Mouse (Mus musculus): ENCODE results near the gene Papss2. TPM values are rescaled to one million over a fixed set of nuclear protein-coding genes. Genes with fewer than 3 reads are reported as not detected.
A peak's percentile ranks its signal among the peaks of the same experiment; 100 is the strongest.

The Papss2 gene
- polyA plus RNA-seq, 2 experiments = 3.1 to 4.3 TPM

GRCm38 (mm10) chr19:32634916-32635315 is 39.3 kb downstream of the Papss2 start:
- TF ChIP-seq EP300 (IDR thresholded peaks at IDR 0.05; ENCODE audit: low read depth) = no peak
- TF ChIP-seq CTCF (IDR thresholded peaks at IDR 0.05; ENCODE audit: low read depth) = no peak
- H3K27ac ChIP-seq = no peak overlapping the region
- H3K9ac ChIP-seq (replicated peaks) = no peak overlapping the region
- H3K4me2 ChIP-seq (ENCODE audit: low read depth) = no peak overlapping the region
- H3K27me3 ChIP-seq (ENCODE audit: control insufficient read depth, insufficient read depth, low read length) = no peaks in the 10 kb centered on the region
- 60% methylated on average over 8 of the region's 8 CpGs for WGBS (ENCODE audit: insufficient replicate concordance)
- no peaks in the 10 kb centered on the region for H3K36me3 ChIP-seq (replicated peaks; ENCODE audit: control insufficient read depth, insufficient read depth, low read depth)
- H3K4me1 ChIP-seq (replicated peaks; ENCODE audit: control insufficient read depth in 2 of 2, insufficient read depth in 2 of 2, low read length in 1 of 2) = peaks cover 6 to 22% of the 10 kb centered on the region in 2 experiments
- no peak for ATAC-seq (ENCODE audit: insufficient read depth)
- H3K9me3 ChIP-seq (ENCODE audit: control insufficient read depth, low read length) = no peaks in the 10 kb centered on the region
- DNase-seq (ENCODE audit: low read depth in 3 of 3, low spot score in 3 of 3) = no peak
- no peak overlapping the region for H3K4me3 ChIP-seq (ENCODE audit: insufficient read depth in 1 of 2, low read depth in 2 of 2, low read length in 2 of 2)

DNA sequence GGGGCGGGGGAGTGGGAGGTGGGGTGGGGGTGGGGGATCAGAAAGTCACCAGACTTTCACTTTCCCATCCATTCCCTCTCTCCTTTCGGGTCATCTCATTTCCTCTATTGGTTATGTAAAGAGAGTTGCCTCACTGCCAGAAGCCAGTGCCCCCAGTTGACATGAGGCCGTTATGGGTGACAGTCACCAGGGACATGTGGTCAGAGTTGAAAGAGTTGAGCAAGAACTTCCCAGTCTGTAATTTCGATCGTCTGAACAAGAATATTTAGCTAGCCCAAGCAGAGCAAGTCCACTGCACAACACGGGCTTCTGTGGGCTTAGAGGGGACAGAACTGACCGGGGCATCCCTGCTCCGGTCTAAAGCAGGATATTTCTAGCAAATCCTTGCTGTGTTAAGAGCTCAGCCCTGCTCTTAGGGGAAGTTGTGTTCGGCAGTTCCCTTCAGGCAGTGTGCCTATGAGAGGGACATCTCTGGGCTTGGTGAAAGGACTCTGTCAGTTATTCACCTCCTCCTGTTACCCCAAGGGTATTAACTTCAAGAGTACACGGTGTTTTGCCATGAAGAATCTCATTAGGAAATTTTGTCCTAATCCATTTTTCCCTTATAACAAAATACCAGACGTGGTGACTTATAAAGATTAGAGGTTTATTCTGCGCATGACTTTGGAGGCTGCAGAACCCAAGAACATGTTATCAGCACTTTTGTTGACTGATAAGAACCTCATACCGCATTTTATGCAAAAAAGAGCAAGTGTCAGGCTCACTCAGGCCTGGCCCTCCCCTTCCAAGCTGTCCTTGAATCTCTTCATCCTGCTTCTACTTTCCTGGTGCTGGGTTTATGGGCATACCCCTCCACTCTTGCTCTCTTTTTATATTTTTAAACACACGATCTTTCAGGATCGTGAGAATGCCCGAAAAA is 42.0 kb downstream of the Papss2 start:
- peaks cover 6 to 20% of the 10 kb centered on the region in 2 experiments for H3K4me1 ChIP-seq (replicated peaks; ENCODE audit: control insufficient read depth in 2 of 2, insufficient read depth in 2 of 2, low read length in 1 of 2)
- peak overlapping the region; percentile 41 for H3K27ac ChIP-seq
- no peaks in the 10 kb centered on the region for H3K36me3 ChIP-seq (replicated peaks; ENCODE audit: control insufficient read depth, insufficient read depth, low read depth)
- TF ChIP-seq CTCF (IDR thresholded peaks at IDR 0.05; ENCODE audit: low read depth) = no peak
- no peak for TF ChIP-seq EP300 (IDR thresholded peaks at IDR 0.05; ENCODE audit: low read depth)
- no peaks in the 10 kb centered on the region for H3K9me3 ChIP-seq (ENCODE audit: control insufficient read depth, low read length)
- no peak overlapping the region; the same call in 1 of the 2 replicates for H3K9ac ChIP-seq (replicated peaks)
- WGBS (ENCODE audit: insufficient replicate concordance) = 16% methylated on average over 16 of the region's 16 CpGs
- DNase-seq (ENCODE audit: low read depth in 3 of 3, low spot score in 3 of 3) (peak in 2 of 3 experiments; percentile 29 to 30), ATAC-seq (ENCODE audit: insufficient read depth) (peak; percentile 76)
- H3K27me3 ChIP-seq (ENCODE audit: control insufficient read depth, insufficient read depth, low read length) = no peaks in the 10 kb centered on the region
- no peak overlapping the region for H3K4me3 ChIP-seq (ENCODE audit: insufficient read depth in 1 of 2, low read depth in 2 of 2, low read length in 2 of 2)
- peak overlapping the region; percentile 41 for H3K4me2 ChIP-seq (ENCODE audit: low read depth)

DNA sequence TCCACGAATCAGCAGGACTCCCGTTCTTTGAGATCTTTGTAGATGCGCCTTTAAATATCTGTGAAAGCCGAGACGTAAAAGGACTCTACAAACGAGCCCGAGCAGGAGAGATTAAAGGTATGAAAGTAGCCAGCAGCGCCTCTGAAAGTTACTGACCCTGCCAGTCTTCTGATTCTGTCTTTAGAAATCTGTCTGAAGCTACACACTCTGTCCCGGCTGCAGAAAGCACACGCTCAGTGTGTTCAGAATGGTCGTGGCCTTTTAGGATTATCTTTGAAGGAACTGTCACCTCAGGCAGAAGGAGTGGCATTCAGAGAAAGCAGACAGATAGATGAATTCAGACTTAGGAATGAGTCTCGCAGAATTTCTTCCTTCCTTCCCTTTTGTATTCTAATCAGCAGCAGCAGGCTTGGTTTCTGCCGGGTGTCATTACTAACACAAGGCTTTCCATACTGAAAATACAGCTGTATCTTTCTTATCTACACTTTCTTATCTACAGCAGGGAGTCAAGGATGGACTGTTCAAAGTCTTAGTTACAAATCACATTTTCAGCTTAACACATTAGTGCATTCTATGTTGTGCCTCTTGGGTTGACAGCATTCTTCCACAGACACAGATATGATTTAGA is 42.8 kb downstream of the Papss2 start:
- Histone ChIP-seq H3K27ac (no peak overlapping the region), H3K36me3 (replicated peaks; ENCODE audit: control insufficient read depth, insufficient read depth, low read depth) (no peaks in the 10 kb centered on the region), H3K27me3 (ENCODE audit: control insufficient read depth, insufficient read depth, low read length) (no peaks in the 10 kb centered on the region), H3K9ac (replicated peaks) (no peak overlapping the region), H3K9me3 (ENCODE audit: control insufficient read depth, low read length) (no peaks in the 10 kb centered on the region), H3K4me3 (ENCODE audit: insufficient read depth in 1 of 2, low read depth in 2 of 2, low read length in 2 of 2) (no peak overlapping the region), H3K4me1 (replicated peaks; ENCODE audit: control insufficient read depth in 2 of 2, insufficient read depth in 2 of 2, low read length in 1 of 2) (peaks cover 6 to 20% of the 10 kb centered on the region in 2 experiments), H3K4me2 (ENCODE audit: low read depth) (peak overlapping the region; percentile 41; the same call in 1 of the 2 replicates)
- WGBS (ENCODE audit: insufficient replicate concordance) = 31% methylated on average over 13 of the region's 13 CpGs
- ATAC-seq (ENCODE audit: insufficient read depth) = no peak
- no peak for DNase-seq (ENCODE audit: low read depth in 3 of 3, low spot score in 3 of 3)
- TF ChIP-seq CTCF (IDR thresholded peaks at IDR 0.05; ENCODE audit: low read depth) (no peak), EP300 (IDR thresholded peaks at IDR 0.05; ENCODE audit: low read depth) (no peak)

GRCm38 (mm10) chr19:32641535-32641934 is 45.9 kb downstream of the Papss2 start:
- Histone ChIP-seq H3K4me1 (replicated peaks; ENCODE audit: control insufficient read depth in 2 of 2, insufficient read depth in 2 of 2, low read length in 1 of 2) (peaks cover 6 to 20% of the 10 kb centered on the region in 2 experiments), H3K4me3 (ENCODE audit: insufficient read depth in 1 of 2, low read depth in 2 of 2, low read length in 2 of 2) (no peak overlapping the region), H3K27ac (no peak overlapping the region), H3K9ac (replicated peaks) (no peak overlapping the region), H3K27me3 (ENCODE audit: control insufficient read depth, insufficient read depth, low read length) (no peaks in the 10 kb centered on the region), H3K36me3 (replicated peaks; ENCODE audit: control insufficient read depth, insufficient read depth, low read depth) (no peaks in the 10 kb centered on the region), H3K4me2 (ENCODE audit: low read depth) (no peak overlapping the region), H3K9me3 (ENCODE audit: control insufficient read depth, low read length) (no peaks in the 10 kb centered on the region)
- TF ChIP-seq CTCF (IDR thresholded peaks at IDR 0.05; ENCODE audit: low read depth) = no peak
- TF ChIP-seq EP300 (IDR thresholded peaks at IDR 0.05; ENCODE audit: low read depth) = no peak
- 85% methylated on average over 7 of the region's 7 CpGs for WGBS (ENCODE audit: insufficient replicate concordance)
- no peak for ATAC-seq (ENCODE audit: insufficient read depth)
- DNase-seq (ENCODE audit: low read depth in 3 of 3, low spot score in 3 of 3) = no peak

DNA sequence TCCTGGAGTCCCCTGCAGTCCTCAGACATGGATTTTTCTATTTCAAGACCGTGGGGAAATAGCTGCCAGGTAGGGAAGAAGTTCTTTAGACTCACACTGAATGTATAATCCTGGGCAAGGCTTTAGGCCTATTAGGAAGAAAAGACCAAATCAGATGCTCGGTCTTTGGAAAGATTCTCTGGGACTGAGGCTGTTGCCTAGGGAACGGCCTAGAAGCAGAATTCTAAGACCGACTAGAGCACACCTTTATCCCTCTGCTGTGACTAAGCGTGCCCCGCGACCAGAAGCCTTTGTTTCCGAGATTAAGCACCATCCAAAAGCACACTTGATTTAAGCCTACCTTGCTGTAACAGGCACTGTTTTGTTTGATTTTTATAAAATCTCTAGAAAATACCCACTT is 46.4 kb downstream of the Papss2 start:
- H3K27ac ChIP-seq = no peak overlapping the region
- no peak overlapping the region for H3K9ac ChIP-seq (replicated peaks)
- H3K4me3 ChIP-seq (ENCODE audit: insufficient read depth in 1 of 2, low read depth in 2 of 2, low read length in 2 of 2) = no peak overlapping the region
- 82% methylated on average over 8 of the region's 8 CpGs for WGBS (ENCODE audit: insufficient replicate concordance)
- DNase-seq (ENCODE audit: low read depth in 3 of 3, low spot score in 3 of 3) (no peak), ATAC-seq (ENCODE audit: insufficient read depth) (no peak)
- H3K27me3 ChIP-seq (ENCODE audit: control insufficient read depth, insufficient read depth, low read length) = no peaks in the 10 kb centered on the region
- H3K4me2 ChIP-seq (ENCODE audit: low read depth) = no peak overlapping the region
- no peaks in the 10 kb centered on the region for H3K9me3 ChIP-seq (ENCODE audit: control insufficient read depth, low read length)
- H3K36me3 ChIP-seq (replicated peaks; ENCODE audit: control insufficient read depth, insufficient read depth, low read depth) = no peaks in the 10 kb centered on the region
- TF ChIP-seq CTCF (IDR thresholded peaks at IDR 0.05; ENCODE audit: low read depth) (no peak), EP300 (IDR thresholded peaks at IDR 0.05; ENCODE audit: low read depth) (no peak)
- H3K4me1 ChIP-seq (replicated peaks; ENCODE audit: control insufficient read depth in 2 of 2, insufficient read depth in 2 of 2, low read length in 1 of 2) = peaks cover 6 to 17% of the 10 kb centered on the region in 2 experiments

Measured in liver, embryonic 14.5 days (tissue).